Mouse (Mus musculus) heart, adult 2 months (tissue): ENCODE measurements at regions not wholly inside any gene's neighbourhood (a gene's known extent, or its start where the extent isn't known, plus 50 kb on each side); places are given as distances from the start of the nearest gene placed in this dataset.

ENCODE experiments used
- DNase-seq, 2 experiments: peaks; one replicate each; pipeline ENCODE4 v3.0.0; 2021
- H3K27ac ChIP-seq: fragments of 200-600 bp; 2 replicates; pipeline ENCODE4 v1.8.1; 2022
- H3K27me3 ChIP-seq: fragments of 200-500 bp; 2 replicates; pipeline ENCODE4 v1.6.1; 2012; ENCODE audit warnings: mild to moderate bottlenecking, low read length, inconsistent platforms, mixed read lengths; ENCODE audit not compliant: control insufficient read depth, insufficient read depth
- H3K36me3 ChIP-seq: fragments of 200-500 bp; 2 replicates; pipeline ENCODE4 v1.6.1; 2012; ENCODE audit warnings: low read length, inconsistent platforms; ENCODE audit not compliant: control insufficient read depth, insufficient read depth
- H3K4me1 ChIP-seq: fragments of 200-500 bp; 2 replicates; pipeline ENCODE4 v1.6.1; 2011; ENCODE audit warnings: low read length; ENCODE audit not compliant: control insufficient read depth, insufficient read depth
- H3K4me3 ChIP-seq: fragments of 200-600 bp; 2 replicates; pipeline ENCODE4 v1.8.1; 2022
- H3K79me2 ChIP-seq: fragments of 200-500 bp; replicated peaks from 2 replicates; pipeline ENCODE4 v1.6.1; 2012; ENCODE audit warnings: mild to moderate bottlenecking, inconsistent platforms, low read length, moderate library complexity, mixed read lengths; ENCODE audit not compliant: control insufficient read depth, insufficient read depth
- H3K9ac ChIP-seq: fragments of 200-500 bp; 2 replicates; pipeline ENCODE4 v1.6.1; 2012; ENCODE audit warnings: low read depth, mild to moderate bottlenecking, control low read depth, inconsistent platforms, low read length, mixed read lengths
- CTCF ChIP-seq: fragments of 200-600 bp; IDR thresholded peaks from 2 replicates; pipeline ENCODE4 v1.8.1; 2022; ENCODE audit warnings: antibody characterized with exemption, mild to moderate bottlenecking, moderate library complexity
- EP300 ChIP-seq: fragments of 200-500 bp; IDR thresholded peaks from 2 replicates; pipeline ENCODE4 v1.6.1; 2011; ENCODE audit warnings: low read depth, low read length, control low read depth; ENCODE audit not compliant: insufficient read depth
- POLR2A ChIP-seq: fragments of 200-500 bp; IDR thresholded peaks from 2 replicates; pipeline ENCODE4 v1.6.1; 2011; ENCODE audit warnings: mild to moderate bottlenecking, low read depth, low read length, control low read depth; ENCODE audit not compliant: insufficient read depth
- WGBS: fragments of 180-500 bp; shearing (Covaris S2); methylation state at CpG from one replicate; pipeline ENCODE4 v1.1.7; 2018; 5-methylcytosine and 5-hydroxymethylcytosine counted together
- intact Hi-C: fragments of 180-260 bp; cut with DNase I; formaldehyde crosslinking; loops from one replicate; pipeline ENCODE4 v1.15.1; 2025

- Histone ChIP-seq H3K79me2 (no peaks in the 10 kb centered on the region), H3K27me3 (no peaks in the 10 kb centered on the region), H3K4me3 (no peak overlapping the region), H3K4me1 (no peaks in the 10 kb centered on the region), H3K27ac (no peak overlapping the region), H3K9ac (no peak overlapping the region), H3K36me3 (no peaks in the 10 kb centered on the region)
- no peak for TF ChIP-seq POLR2A
- TF ChIP-seq EP300, result no peak
- no peak for TF ChIP-seq CTCF
- DNase-seq, result no peak
- intact Hi-C loops, result no loop called here
- WGBS, result 43% methylated on average over 2 of the region's 2 CpGs
Measured at GRCm38 (mm10) chr13:110649870-110650497, 255.1 kb downstream of the Plk2 start.

GRCm38 (mm10) chr13:110652201-110652600, 257.4 kb downstream of the Plk2 start:
- Histone ChIP-seq H3K9ac (no peak overlapping the region), H3K27ac (no peak overlapping the region), H3K4me1 (no peaks in the 10 kb centered on the region), H3K79me2 (no peaks in the 10 kb centered on the region), H3K4me3 (no peak overlapping the region), H3K27me3 (no peaks in the 10 kb centered on the region), H3K36me3 (no peaks in the 10 kb centered on the region)
- WGBS, result 89% methylated on average over 7 of the region's 7 CpGs
- TF ChIP-seq CTCF (no peak), POLR2A (no peak), EP300 (no peak)
- no peak for DNase-seq
- intact Hi-C loops, result no loop called here

GRCm38 (mm10) chr13:110665073-110665800, 270.4 kb downstream of the Plk2 start:
- 66% methylated on average over 2 of the region's 2 CpGs for WGBS
- H3K27ac ChIP-seq, result no peak overlapping the region
- H3K27me3 ChIP-seq, result no peaks in the 10 kb centered on the region
- H3K9ac ChIP-seq, result no peak overlapping the region
- DNase-seq, result no peak
- TF ChIP-seq EP300 (no peak), CTCF (no peak), POLR2A (no peak)
- intact Hi-C loops, result no loop called here
- no peaks in the 10 kb centered on the region for H3K36me3 ChIP-seq
- H3K4me1 ChIP-seq, result no peaks in the 10 kb centered on the region
- no peaks in the 10 kb centered on the region for H3K79me2 ChIP-seq
- no peak overlapping the region for H3K4me3 ChIP-seq

GRCm38 (mm10) chr13:110667276-110667956, 272.6 kb downstream of the Plk2 start:
- Histone ChIP-seq H3K4me3 (no peak overlapping the region), H3K9ac (no peak overlapping the region), H3K79me2 (no peaks in the 10 kb centered on the region), H3K27ac (no peak overlapping the region), H3K36me3 (no peaks in the 10 kb centered on the region), H3K4me1 (no peaks in the 10 kb centered on the region), H3K27me3 (no peaks in the 10 kb centered on the region)
- intact Hi-C loops, result no loop called here
- 82% methylated on average over 7 of the region's 7 CpGs for WGBS
- no peak for TF ChIP-seq EP300
- TF ChIP-seq POLR2A, result no peak
- TF ChIP-seq CTCF, result no peak
- no peak for DNase-seq

GRCm38 (mm10) chr13:110673536-110673935, 278.7 kb downstream of the Plk2 start:
- TF ChIP-seq POLR2A (no peak), EP300 (no peak), CTCF (no peak)
- DNase-seq, result no peak
- Histone ChIP-seq H3K79me2 (no peaks in the 10 kb centered on the region), H3K27me3 (no peaks in the 10 kb centered on the region), H3K27ac (no peak overlapping the region), H3K9ac (no peak overlapping the region), H3K4me1 (no peaks in the 10 kb centered on the region), H3K4me3 (no peak overlapping the region), H3K36me3 (no peaks in the 10 kb centered on the region)
- intact Hi-C loops, result no loop called here
- 86% methylated on average over 2 of the region's 2 CpGs for WGBS
